Mouse (Mus musculus) neural tube, embryonic 12.5 days (tissue): ENCODE results near the gene Inpp5k. TPM values are rescaled to one million over a fixed set of nuclear protein-coding genes. Genes with fewer than 3 reads are reported as not detected.
"Not testable (repeated sequence)": the region's sequence is repeated elsewhere in the genome, so short reads cannot be mapped to it uniquely, and the experiment has no call there.

ENCODE experiments used
- ATAC-seq: fragments of 200-750 bp; cut with Nextera tagmentation; 2 replicates; pipeline ENCODE4 v1.8.0; 2017; ENCODE audit warnings: low read depth, mild to moderate bottlenecking, moderate TSS enrichment, moderate library complexity; ENCODE audit not compliant: low FRiP score
- H3K27ac ChIP-seq: fragments of 300-500 bp; sonication (generic); 2 replicates; pipeline ENCODE4 v1.5.1; 2016
- H3K27me3 ChIP-seq: fragments of 300-500 bp; sonication (generic); replicated peaks from 2 replicates; pipeline ENCODE4 v1.6.1; 2016; ENCODE audit warnings: mild to moderate bottlenecking
- H3K36me3 ChIP-seq: fragments of 300-500 bp; sonication (generic); 2 replicates; pipeline ENCODE4 v1.6.1; 2016; ENCODE audit warnings: mild to moderate bottlenecking
- H3K4me1 ChIP-seq: fragments of 300-500 bp; sonication (generic); 2 replicates; pipeline ENCODE4 v1.6.1; 2016
- H3K4me2 ChIP-seq: fragments of 300-500 bp; sonication (generic); replicated peaks from 2 replicates; pipeline ENCODE4 v1.6.1; 2016; ENCODE audit warnings: mild to moderate bottlenecking
- H3K4me3 ChIP-seq: fragments of 300-500 bp; sonication (generic); 2 replicates; pipeline ENCODE4 v1.5.1; 2016
- H3K9ac ChIP-seq: fragments of 300-500 bp; sonication (generic); 2 replicates; pipeline ENCODE4 v1.6.1; 2016; ENCODE audit warnings: mild to moderate bottlenecking
- H3K9me3 ChIP-seq: fragments of 300-500 bp; sonication (generic); 2 replicates; pipeline ENCODE4 v1.6.1; 2016; ENCODE audit warnings: mild to moderate bottlenecking
- WGBS: fragments of 180-500 bp; shearing (Covaris S2); methylation state at CpG from one replicate; pipeline ENCODE4 v1.1.7; 2016; 5-methylcytosine and 5-hydroxymethylcytosine counted together
- polyA plus RNA-seq: library from polyadenylated mRNA; unstranded; fragments of >200 nt; fragmentation: Nextera tagmentation; extraction: Ambion mirVana; gene quantifications from 2 replicates; pipeline ENCODE4 v1.2.1, GENCODE M21; 2016

Gene Inpp5k
- polyA plus RNA-seq, 1 experiment from 2014 or later = 31.4 TPM

GRCm38 (mm10) chr11:75596726-75597255, 34.0 kb upstream of the Inpp5k start:
- Histone ChIP-seq H3K36me3 (peaks cover 78% of the 10 kb centered on the region), H3K27ac (no peak overlapping the region), H3K9me3 (no peaks in the 10 kb centered on the region), H3K4me3 (no peak overlapping the region), H3K4me2 (no peak overlapping the region), H3K9ac (no peak overlapping the region), H3K27me3 (no peaks in the 10 kb centered on the region), H3K4me1 (no peaks in the 10 kb centered on the region)
- ATAC-seq = no peak
- WGBS = 85% methylated on average over 3 of the region's 3 CpGs

- Histone ChIP-seq H3K36me3 (peaks cover 80% of the 10 kb centered on the region), H3K4me3 (no peak overlapping the region), H3K27me3 (no peaks in the 10 kb centered on the region), H3K9ac (no peak overlapping the region), H3K4me1 (no peaks in the 10 kb centered on the region), H3K4me2 (no peak overlapping the region), H3K9me3 (no peaks in the 10 kb centered on the region), H3K27ac (no peak overlapping the region)
- 90% methylated on average over 6 of the region's 6 CpGs for WGBS
- no peak for ATAC-seq
These were observed 32.8 kb upstream of the Inpp5k start for GRCm38 (mm10) chr11:75598004-75598403.

DNA sequence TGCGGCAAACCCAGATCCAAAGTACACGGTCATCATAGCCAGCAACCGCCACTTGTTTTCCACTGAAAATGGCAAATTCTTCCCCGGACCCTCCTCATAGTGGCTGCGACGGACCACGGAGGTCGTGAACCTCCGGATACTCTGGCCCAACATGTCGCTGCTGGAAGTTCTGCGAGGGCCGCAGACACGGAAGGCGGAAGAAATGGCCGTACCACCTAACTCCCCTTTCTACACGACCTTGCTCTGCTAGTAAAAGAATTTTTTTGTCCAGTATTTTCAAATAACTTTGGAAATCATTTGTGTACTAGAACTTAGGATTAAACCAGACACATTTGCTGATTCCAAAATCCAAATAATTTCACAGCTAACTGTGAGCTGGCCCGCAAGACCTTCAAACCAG, 31.0 kb upstream of the Inpp5k start:
- not testable (repeated sequence) for H3K27me3 ChIP-seq, H3K9me3 ChIP-seq, H3K9ac ChIP-seq, H3K4me1 ChIP-seq, H3K4me2 ChIP-seq, H3K4me3 ChIP-seq, H3K27ac ChIP-seq, ATAC-seq
- H3K36me3 ChIP-seq = peaks cover 71% of the 10 kb centered on the region
- 96% methylated on average over 17 of the region's 17 CpGs for WGBS

GRCm38 (mm10) chr11:75604826-75605225, 26.0 kb upstream of the Inpp5k start:
- Histone ChIP-seq H3K9me3 (no peaks in the 10 kb centered on the region), H3K4me2 (no peak overlapping the region), H3K27ac (no peak overlapping the region), H3K9ac (no peak overlapping the region), H3K36me3 (peaks cover 69% of the 10 kb centered on the region), H3K27me3 (no peaks in the 10 kb centered on the region), H3K4me1 (no peaks in the 10 kb centered on the region), H3K4me3 (no peak overlapping the region)
- ATAC-seq = no peak
- 92% methylated on average over 5 of the region's 5 CpGs for WGBS

DNA sequence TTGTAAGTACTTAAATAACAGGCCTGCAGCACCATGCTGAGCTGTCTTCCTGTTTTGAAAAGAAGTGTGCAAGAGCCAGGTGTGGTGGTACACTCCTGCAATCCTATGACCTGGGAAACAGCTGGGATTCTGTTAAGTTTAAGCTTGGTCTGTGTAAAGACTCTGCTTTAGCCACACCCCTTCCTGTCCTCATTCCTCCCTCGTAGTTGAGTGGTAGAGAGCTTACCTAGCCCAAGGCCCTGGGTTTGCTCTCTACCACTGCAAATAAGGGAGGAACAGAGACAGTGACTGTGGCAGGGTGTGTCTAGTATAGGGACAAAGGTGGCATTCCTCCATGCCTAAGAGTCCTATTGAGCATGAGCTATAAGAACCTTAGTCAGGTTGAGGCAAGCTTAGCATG, 25.5 kb upstream of the Inpp5k start:
- Histone ChIP-seq H3K9ac (no peak overlapping the region), H3K27ac (no peak overlapping the region), H3K4me1 (no peaks in the 10 kb centered on the region), H3K27me3 (no peaks in the 10 kb centered on the region), H3K4me2 (no peak overlapping the region), H3K4me3 (no peak overlapping the region), H3K9me3 (no peaks in the 10 kb centered on the region), H3K36me3 (peaks cover 69% of the 10 kb centered on the region)
- no peak for ATAC-seq
- WGBS = 78% methylated on average over 1 of the region's 1 CpGs

DNA sequence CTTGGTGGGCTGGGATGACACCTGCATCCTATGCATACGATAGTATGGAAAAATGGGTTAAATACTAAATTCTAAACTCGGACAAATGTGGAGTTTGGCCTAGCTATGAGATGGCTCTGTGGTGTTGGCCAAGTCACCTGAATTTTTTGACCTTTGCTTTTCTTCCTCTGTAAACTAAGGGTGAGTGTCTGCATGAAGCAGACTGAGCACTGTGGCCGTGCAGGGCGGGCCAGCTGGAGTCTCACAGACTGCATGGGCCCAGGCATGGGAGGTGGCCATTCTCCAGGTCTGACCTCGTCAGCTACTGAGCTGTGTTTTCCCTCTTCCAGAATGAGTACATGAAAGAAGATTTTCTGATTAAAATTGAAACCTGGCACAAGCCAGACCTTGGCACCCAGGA, 22.0 kb upstream of the Inpp5k start:
- Histone ChIP-seq H3K9me3 (no peaks in the 10 kb centered on the region), H3K4me2 (no peak overlapping the region), H3K27me3 (no peaks in the 10 kb centered on the region), H3K4me3 (no peak overlapping the region), H3K36me3 (peaks cover 65% of the 10 kb centered on the region), H3K27ac (no peak overlapping the region), H3K4me1 (no peaks in the 10 kb centered on the region), H3K9ac (no peak overlapping the region)
- ATAC-seq = no peak
- 92% methylated on average over 5 of the region's 5 CpGs for WGBS

DNA sequence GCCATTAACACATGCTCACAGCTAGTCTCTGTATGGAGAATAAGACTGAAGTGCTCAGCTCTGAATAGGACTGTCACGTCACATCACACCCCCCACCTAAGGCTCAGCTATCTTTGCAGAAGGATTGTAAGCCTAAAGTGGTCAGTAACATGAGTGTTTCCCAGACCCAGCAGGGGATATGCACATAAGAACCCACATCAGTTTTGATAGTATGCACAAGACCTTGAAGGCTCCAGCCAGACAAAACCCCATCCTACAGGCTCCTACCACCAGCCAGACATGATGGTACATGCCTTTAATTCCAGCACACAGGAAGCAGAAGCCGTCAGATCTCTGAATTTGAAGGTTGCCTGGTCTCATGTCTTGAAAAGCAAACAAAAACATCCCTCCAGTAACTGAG, 20.8 kb upstream of the Inpp5k start:
- no peak for ATAC-seq
- no peak overlapping the region for H3K27ac ChIP-seq
- H3K4me2 ChIP-seq = no peak overlapping the region
- no peak overlapping the region for H3K4me3 ChIP-seq
- no peak overlapping the region for H3K9ac ChIP-seq
- no peaks in the 10 kb centered on the region for H3K27me3 ChIP-seq
- WGBS = 90% methylated on average over 2 of the region's 2 CpGs
- H3K36me3 ChIP-seq = peaks cover 67% of the 10 kb centered on the region
- no peaks in the 10 kb centered on the region for H3K4me1 ChIP-seq
- H3K9me3 ChIP-seq = no peaks in the 10 kb centered on the region

DNA sequence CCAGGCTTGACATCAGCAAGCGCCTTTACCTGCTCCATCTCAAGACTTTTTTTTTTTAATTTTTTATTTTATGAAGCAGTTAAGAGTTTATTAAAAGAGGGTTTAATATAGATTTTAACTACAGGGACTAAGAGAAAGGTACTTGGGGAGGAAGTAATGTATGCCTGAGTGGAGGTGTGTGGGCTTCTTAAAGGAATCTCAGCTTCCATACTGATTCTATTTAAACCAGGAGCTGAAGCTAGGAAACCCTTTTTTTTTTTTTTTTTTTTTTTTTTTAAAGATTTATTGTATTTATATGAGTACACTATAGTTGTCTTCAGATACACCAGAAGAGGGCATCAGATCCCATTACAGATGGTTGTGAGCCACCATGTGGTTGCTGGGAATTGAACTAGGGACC, 16.0 kb upstream of the Inpp5k start:
- H3K9ac ChIP-seq = no peak overlapping the region
- 96% methylated on average over 1 of the region's 1 CpGs for WGBS
- H3K4me1 ChIP-seq = no peaks in the 10 kb centered on the region
- no peak overlapping the region for H3K4me2 ChIP-seq
- no peak for ATAC-seq
- H3K36me3 ChIP-seq = peaks cover 66% of the 10 kb centered on the region
- H3K4me3 ChIP-seq = no peak overlapping the region
- H3K27ac ChIP-seq = no peak overlapping the region
- H3K9me3 ChIP-seq = no peaks in the 10 kb centered on the region
- H3K27me3 ChIP-seq = no peaks in the 10 kb centered on the region

DNA sequence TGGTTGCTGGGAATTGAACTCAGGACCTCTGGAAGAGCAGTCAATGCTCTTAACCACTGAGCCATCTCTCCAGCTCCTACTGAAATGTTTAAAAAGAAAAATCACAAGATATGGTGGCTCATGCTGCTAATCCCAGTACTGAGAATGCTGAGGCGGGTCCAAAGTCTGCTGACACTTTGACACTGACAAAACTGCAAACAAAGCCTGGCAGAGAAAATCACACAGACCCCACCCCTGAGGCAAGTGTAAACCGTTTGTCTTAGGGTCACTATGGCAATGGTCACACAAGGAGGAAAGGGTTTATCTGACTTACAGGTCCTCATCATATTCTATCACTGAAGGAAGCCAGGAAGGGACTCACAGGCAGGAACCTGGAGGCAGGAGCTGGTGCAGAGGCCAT, 15.2 kb upstream of the Inpp5k start:
- Histone ChIP-seq H3K4me1 (no peaks in the 10 kb centered on the region), H3K27me3 (no peaks in the 10 kb centered on the region), H3K9ac (no peak overlapping the region), H3K4me3 (no peak overlapping the region), H3K4me2 (no peak overlapping the region), H3K36me3 (peaks cover 66% of the 10 kb centered on the region), H3K9me3 (no peaks in the 10 kb centered on the region), H3K27ac (no peak overlapping the region)
- no peak for ATAC-seq
- 86% methylated on average over 2 of the region's 2 CpGs for WGBS

DNA sequence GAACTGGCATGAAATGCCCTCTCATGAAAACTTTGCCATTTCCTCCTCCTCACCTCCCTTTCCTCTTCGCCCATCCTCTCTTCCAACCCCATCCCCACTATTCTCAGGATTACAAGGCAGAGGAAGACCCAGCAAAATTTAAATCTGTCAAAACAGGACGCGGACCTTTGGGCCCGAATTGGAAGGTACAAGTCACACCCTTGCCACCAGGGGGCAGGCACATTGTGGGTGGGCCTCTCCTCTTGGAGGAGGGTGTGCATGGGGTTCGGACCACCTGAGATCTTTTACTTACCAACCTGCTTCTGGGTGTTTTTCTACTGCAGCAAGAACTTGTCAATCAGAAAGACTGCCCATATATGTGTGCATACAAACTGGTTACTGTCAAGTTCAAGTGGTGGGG, 11.7 kb upstream of the Inpp5k start:
- H3K36me3 ChIP-seq = peaks cover 57% of the 10 kb centered on the region
- 83% methylated on average over 5 of the region's 5 CpGs for WGBS

DNA sequence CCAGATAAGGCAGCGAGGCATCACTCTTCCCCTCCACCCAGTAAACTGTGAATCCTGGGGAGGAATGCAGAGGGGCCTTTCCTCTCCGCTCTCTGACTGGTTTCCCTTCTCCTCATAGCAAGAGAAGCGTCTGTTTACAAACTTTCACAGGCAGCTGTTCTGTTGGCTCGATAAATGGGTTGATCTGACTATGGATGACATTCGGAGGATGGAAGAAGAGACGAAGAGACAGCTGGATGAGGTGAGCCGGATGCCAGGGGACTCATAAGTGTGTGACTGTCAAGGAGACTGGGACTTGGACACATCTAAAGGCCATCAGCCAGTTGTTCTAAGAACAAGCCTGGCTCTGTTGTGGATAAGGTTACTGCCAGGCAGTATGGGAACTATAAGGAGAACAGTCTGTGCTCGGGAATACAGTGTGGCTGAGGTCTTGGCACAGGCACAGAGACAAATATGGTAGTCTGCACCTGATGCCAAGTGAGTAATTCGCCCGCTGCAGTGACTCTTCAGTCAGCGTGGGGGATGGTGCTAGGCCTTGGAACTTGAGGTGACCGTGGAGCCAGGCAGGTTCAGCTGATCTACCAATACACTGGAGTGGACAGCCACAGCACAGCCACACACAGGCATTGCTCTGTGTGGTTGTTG, 10.5 kb upstream of the Inpp5k start:
- no peak overlapping the region for H3K9ac ChIP-seq
- H3K27me3 ChIP-seq = no peaks in the 10 kb centered on the region
- H3K27ac ChIP-seq = no peak overlapping the region
- H3K9me3 ChIP-seq = no peaks in the 10 kb centered on the region
- H3K36me3 ChIP-seq = peaks cover 59% of the 10 kb centered on the region
- H3K4me1 ChIP-seq = no peaks in the 10 kb centered on the region
- 93% methylated on average over 12 of the region's 12 CpGs for WGBS
- no peak overlapping the region for H3K4me3 ChIP-seq
- ATAC-seq = no peak
- no peak overlapping the region for H3K4me2 ChIP-seq

More for the DNA sequence above, 11.7 kb upstream of the Inpp5k start:
- H3K9me3 ChIP-seq = no peaks in the 10 kb centered on the region
- H3K4me3 ChIP-seq = no peak overlapping the region
- no peaks in the 10 kb centered on the region for H3K27me3 ChIP-seq
- no peaks in the 10 kb centered on the region for H3K4me1 ChIP-seq
- H3K27ac ChIP-seq = no peak overlapping the region
- no peak overlapping the region for H3K4me2 ChIP-seq
- no peak overlapping the region for H3K9ac ChIP-seq
- ATAC-seq = no peak

DNA sequence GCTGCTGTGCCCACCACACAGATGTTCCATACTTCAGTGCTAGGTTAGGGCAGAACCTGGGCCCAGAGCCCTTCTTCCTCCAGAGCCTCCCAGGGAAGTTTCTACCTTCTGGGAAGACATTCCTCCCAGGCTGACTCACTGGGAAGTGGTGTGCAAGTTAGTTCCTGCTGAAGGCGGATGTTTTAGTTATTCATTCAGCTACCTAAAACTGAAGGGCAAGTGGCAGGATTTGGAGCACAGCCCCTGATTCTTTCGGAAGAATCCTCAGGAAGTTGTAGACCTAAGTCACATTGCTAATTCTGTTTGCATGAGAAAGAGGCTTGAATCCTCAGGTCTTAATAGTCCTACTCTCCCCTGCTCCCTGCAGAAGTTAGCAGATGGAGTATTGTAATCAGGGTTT, 9.4 kb upstream of the Inpp5k start:
- no peak overlapping the region for H3K9ac ChIP-seq
- no peak overlapping the region for H3K4me2 ChIP-seq
- peaks cover 66% of the 10 kb centered on the region for H3K36me3 ChIP-seq
- no peak for ATAC-seq
- no peak overlapping the region for H3K27ac ChIP-seq
- H3K27me3 ChIP-seq = no peaks in the 10 kb centered on the region
- H3K4me1 ChIP-seq = no peaks in the 10 kb centered on the region
- H3K4me3 ChIP-seq = no peak overlapping the region
- H3K9me3 ChIP-seq = no peaks in the 10 kb centered on the region
- 86% methylated on average over 2 of the region's 2 CpGs for WGBS

- 87% methylated on average over 2 of the region's 2 CpGs for WGBS
- H3K4me1 ChIP-seq = no peaks in the 10 kb centered on the region
- no peak overlapping the region for H3K9ac ChIP-seq
- no peak overlapping the region for H3K27ac ChIP-seq
- H3K36me3 ChIP-seq = peaks cover 70% of the 10 kb centered on the region
- H3K27me3 ChIP-seq = no peaks in the 10 kb centered on the region
- no peak overlapping the region for H3K4me2 ChIP-seq
- no peak for ATAC-seq
- no peak overlapping the region for H3K4me3 ChIP-seq
- no peaks in the 10 kb centered on the region for H3K9me3 ChIP-seq
These were observed 8.0 kb upstream of the Inpp5k start for GRCm38 (mm10) chr11:75622588-75623329.
